ENCODE assay signal across 1 mouse cellular context in genomic region chr6:146642276-146643183, GRCm38 (mm10).
A peak's percentile ranks its signal among the peaks of the same experiment; 100 is the strongest.
TF ChIP-seq lines count a peak whose summit lies in the region.

Gene Med21 (plus strand): TSS chr6:146642547.
Gene Tm7sf3 (minus strand): TSS chr6:146642824.

TF ChIP-seq in MEL, 35 proteins besides CTCF, POLR2A, EP300 and RAD21 (continued from another document):
- peak; percentile 31; the same call in 1 of the 2 replicates for TF ChIP-seq MAZ (IDR thresholded peaks at IDR 0.05; ENCODE audit: low read depth, low read length)
- TF ChIP-seq MEF2A (IDR thresholded peaks at IDR 0.05; ENCODE audit: extremely low read depth, insufficient replicate concordance, low read depth, low read length, poor library complexity, severe bottlenecking): no peak
- TF ChIP-seq GATA1 (IDR thresholded peaks at IDR 0.05; ENCODE audit: low read depth, low read length): no peak
- TF ChIP-seq MYB (IDR thresholded peaks at IDR 0.05; ENCODE audit: low read depth, low read length): no peak
- peak; percentile 82; the same call in 1 of the 2 replicates for TF ChIP-seq POLR2AphosphoS5 (IDR thresholded peaks at IDR 0.05; ENCODE audit: borderline replicate concordance, low read depth, low read length)
- TF ChIP-seq CHD2 (IDR thresholded peaks at IDR 0.05; ENCODE audit: low read length): no peak
- TF ChIP-seq MYC (IDR thresholded peaks at IDR 0.05; ENCODE audit: low read depth, low read length): peak; percentile 86; the same call in 1 of the 2 replicates
- TF ChIP-seq MAX (IDR thresholded peaks at IDR 0.05; ENCODE audit: low read length): peak; percentile 84
- TF ChIP-seq MXI1 (IDR thresholded peaks at IDR 0.05; ENCODE audit: low read depth, low read length): no peak; the same call in 1 of the 2 replicates
- no peak for TF ChIP-seq CHD1 (IDR thresholded peaks at IDR 0.05; ENCODE audit: low read depth, low read length)
- TF ChIP-seq ZC3H11A (IDR thresholded peaks at IDR 0.05; ENCODE audit: low read depth, low read length): 0 out of 2 replicates have a peak, but pooled peaks have one; percentile 4
- TF ChIP-seq SMC3 (IDR thresholded peaks at IDR 0.05; ENCODE audit: low read depth, low read length): no peak
- peak; percentile 81 for TF ChIP-seq SIN3A (IDR thresholded peaks at IDR 0.05; ENCODE audit: low read length)
TF ChIP-seq in MEL: peak in this region for 17.
